Mouse (Mus musculus) MEL (cell line): Measurements from ENCODE around the gene Adamts10. TPM values are rescaled to one million over a fixed set of nuclear protein-coding genes. Genes with fewer than 3 reads are reported as not detected.

Experiments
- DNase-seq: peaks from one replicate; pipeline ENCODE4 v3.0.0; 2011; ENCODE audit warnings: low read depth, low spot score
- H3K27ac ChIP-seq: 2 replicates; pipeline ENCODE4 v1.5.1; 2012; ENCODE audit warnings: low read depth, mild to moderate bottlenecking, control low read depth, low read length, moderate library complexity; ENCODE audit not compliant: control insufficient read depth
- H3K27me3 ChIP-seq, 2 experiments: fragments of 150-350 bp in 1 of 2; sonication (generic) in 1 of 2; 2 replicates each; pipeline ENCODE4 v1.6.1; 2012; ENCODE audit warnings: low read length in 2 of 2, mild to moderate bottlenecking in 2 of 2, improper control_type of control experiment in 1 of 2, moderate library complexity in 1 of 2; ENCODE audit not compliant: insufficient read depth in 2 of 2, control insufficient read depth in 1 of 2
- H3K36me3 ChIP-seq, 2 experiments: 2 replicates each; pipeline ENCODE4 v1.6.1; 2012 to 2014; ENCODE audit warnings: low read length in 2 of 2, improper control_type of control experiment in 1 of 2, inconsistent platforms in 1 of 2, mild to moderate bottlenecking in 1 of 2; ENCODE audit not compliant: insufficient read depth in 2 of 2, control insufficient read depth in 1 of 2
- H3K4me1 ChIP-seq, 2 experiments: fragments of 150-350 bp in 1 of 2; sonication (generic) in 1 of 2; 2 replicates each; pipeline ENCODE4 v1.6.1; 2012; ENCODE audit warnings: low read length in 2 of 2, improper control_type of control experiment in 1 of 2, mild to moderate bottlenecking in 1 of 2; ENCODE audit not compliant: insufficient read depth in 2 of 2, control insufficient read depth in 1 of 2
- H3K4me3 ChIP-seq, 2 experiments: fragments of 150-350 bp in 1 of 2; sonication (generic) in 1 of 2; 2 replicates each; pipeline ENCODE4 v1.5.1; 2012; ENCODE audit warnings: low read depth in 2 of 2, low read length in 2 of 2, mild to moderate bottlenecking in 2 of 2, moderate library complexity in 2 of 2, control low read depth in 1 of 2, improper control_type of control experiment in 1 of 2; ENCODE audit not compliant: control insufficient read depth in 1 of 2, insufficient read depth in 1 of 2
- H3K79me2 ChIP-seq: 2 replicates; pipeline ENCODE4 v1.6.1; 2012; ENCODE audit warnings: mild to moderate bottlenecking, low read length, moderate library complexity; ENCODE audit not compliant: control insufficient read depth, poor library complexity, insufficient read depth
- H3K9ac ChIP-seq: 2 replicates; pipeline ENCODE4 v1.6.1; 2012; ENCODE audit warnings: low read depth, mild to moderate bottlenecking, control low read depth, low read length, moderate library complexity; ENCODE audit not compliant: control insufficient read depth, poor library complexity, severe bottlenecking
- H3K9me3 ChIP-seq: fragments of 150-350 bp; sonication (generic); replicated peaks from 2 replicates; pipeline ENCODE4 v1.6.1; 2012; ENCODE audit warnings: mild to moderate bottlenecking, low read length, improper control_type of control experiment, moderate library complexity; ENCODE audit not compliant: insufficient read depth
- BHLHE40 ChIP-seq: IDR thresholded peaks from 2 replicates; pipeline ENCODE4 v1.6.1; 2012; ENCODE audit warnings: low read depth, mild to moderate bottlenecking, inconsistent platforms, low read length, improper control_type of control experiment, borderline replicate concordance
- CHD1 ChIP-seq: IDR thresholded peaks from 2 replicates; pipeline ENCODE4 v1.6.1; 2012; ENCODE audit warnings: low read depth, mild to moderate bottlenecking, inconsistent platforms, low read length, improper control_type of control experiment
- CTCF ChIP-seq, 3 experiments: IDR thresholded peaks in 2 of 3; conservative IDR thresholded peaks in 1 of 3; 2 replicates each; pipeline ENCODE4 v1.5.1; 2011 to 2012; ENCODE audit warnings: low read length in 3 of 3, low read depth in 2 of 3, mild to moderate bottlenecking in 2 of 3, improper control_type of control experiment in 1 of 3, inconsistent platforms in 1 of 3, mixed read lengths in 1 of 3, moderate library complexity in 1 of 3; ENCODE audit not compliant: control insufficient read depth in 1 of 3, insufficient read depth in 1 of 3, poor library complexity in 1 of 3, severe bottlenecking in 1 of 3
- E2F4 ChIP-seq: IDR thresholded peaks from 2 replicates; pipeline ENCODE4 v1.6.1; 2011; ENCODE audit warnings: low read depth, low read length, improper control_type of control experiment, borderline replicate concordance
- ELF1 ChIP-seq: IDR thresholded peaks from 2 replicates; pipeline ENCODE4 v1.6.1; 2014; ENCODE audit warnings: low read depth, mild to moderate bottlenecking, inconsistent platforms, low read length, improper control_type of control experiment, moderate library complexity
- EP300 ChIP-seq, 2 experiments: IDR thresholded peaks; 2 replicates each; pipeline ENCODE4 v1.6.1; 2011; ENCODE audit warnings: improper control_type of control experiment in 2 of 2, low read length in 2 of 2, low read depth in 1 of 2, mild to moderate bottlenecking in 1 of 2
- ETS1 ChIP-seq: IDR thresholded peaks from 2 replicates; pipeline ENCODE4 v1.6.1; 2012; ENCODE audit warnings: low read depth, mild to moderate bottlenecking, inconsistent platforms, low read length, improper control_type of control experiment, moderate library complexity
- GABPA ChIP-seq: IDR thresholded peaks from 2 replicates; pipeline ENCODE4 v1.6.1; 2012; ENCODE audit warnings: low read depth, mild to moderate bottlenecking, inconsistent platforms, low read length, improper control_type of control experiment, moderate library complexity
- GATA1 ChIP-seq: IDR thresholded peaks from 2 replicates; pipeline ENCODE4 v1.6.1; 2011; ENCODE audit warnings: low read depth, low read length, improper control_type of control experiment
- HCFC1 ChIP-seq: IDR thresholded peaks from 2 replicates; pipeline ENCODE4 v1.6.1; 2012; ENCODE audit warnings: low read depth, mild to moderate bottlenecking, inconsistent platforms, low read length, improper control_type of control experiment, moderate library complexity
- JUND ChIP-seq: IDR thresholded peaks from 2 replicates; pipeline ENCODE4 v1.6.1; 2011; ENCODE audit warnings: low read depth, mild to moderate bottlenecking, improper control_type of control experiment, low read length
- MAFK ChIP-seq: IDR thresholded peaks from 2 replicates; pipeline ENCODE4 v1.6.1; 2011; ENCODE audit warnings: low read depth, mild to moderate bottlenecking, low read length, improper control_type of control experiment, borderline replicate concordance
- MAX ChIP-seq: IDR thresholded peaks from 2 replicates; pipeline ENCODE4 v1.6.1; 2011; ENCODE audit warnings: low read length, improper control_type of control experiment
- MEF2A ChIP-seq: IDR thresholded peaks from 2 replicates; pipeline ENCODE4 v1.6.1; 2014; ENCODE audit warnings: low read depth, mild to moderate bottlenecking, inconsistent platforms, low read length, improper control_type of control experiment; ENCODE audit not compliant: poor library complexity, insufficient replicate concordance, severe bottlenecking; ENCODE audit errors: extremely low read depth
- MXI1 ChIP-seq: IDR thresholded peaks from 2 replicates; pipeline ENCODE4 v1.6.1; 2011; ENCODE audit warnings: mild to moderate bottlenecking, low read depth, low read length, improper control_type of control experiment
- MYB ChIP-seq: IDR thresholded peaks from 2 replicates; pipeline ENCODE4 v1.6.1; 2011; ENCODE audit warnings: mild to moderate bottlenecking, low read depth, low read length, improper control_type of control experiment
- MYC ChIP-seq: IDR thresholded peaks from 2 replicates; pipeline ENCODE4 v1.6.1; 2011; ENCODE audit warnings: low read depth, mild to moderate bottlenecking, low read length, improper control_type of control experiment, moderate library complexity
- NELFE ChIP-seq: IDR thresholded peaks from 2 replicates; pipeline ENCODE4 v1.6.1; 2011; ENCODE audit warnings: low read depth, low read length, improper control_type of control experiment
- NRF1 ChIP-seq: IDR thresholded peaks from 2 replicates; pipeline ENCODE4 v1.6.1; 2014; ENCODE audit warnings: low read depth, mild to moderate bottlenecking, inconsistent platforms, low read length, improper control_type of control experiment, moderate library complexity; ENCODE audit not compliant: poor library complexity, insufficient read depth, severe bottlenecking
- POLR2A ChIP-seq, 2 experiments: IDR thresholded peaks; 2 replicates each; pipeline ENCODE4 v1.6.1; 2011 to 2012; ENCODE audit warnings: low read length in 2 of 2, mild to moderate bottlenecking in 2 of 2, control low read depth in 1 of 2, improper control_type of control experiment in 1 of 2, low read depth in 1 of 2, moderate library complexity in 1 of 2; ENCODE audit not compliant: control insufficient read depth in 1 of 2, insufficient read depth in 1 of 2, poor library complexity in 1 of 2
- RAD21 ChIP-seq: IDR thresholded peaks from 2 replicates; pipeline ENCODE4 v1.6.1; 2011; ENCODE audit warnings: mild to moderate bottlenecking, low read depth, low read length, improper control_type of control experiment
- SIN3A ChIP-seq: IDR thresholded peaks from 2 replicates; pipeline ENCODE4 v1.6.1; 2012; ENCODE audit warnings: low read length, improper control_type of control experiment, inconsistent platforms
- SMC3 ChIP-seq: IDR thresholded peaks from 2 replicates; pipeline ENCODE4 v1.6.1; 2011; ENCODE audit warnings: low read depth, low read length, improper control_type of control experiment
- TAL1 ChIP-seq: IDR thresholded peaks from 2 replicates; pipeline ENCODE4 v1.6.1; 2012; ENCODE audit warnings: mild to moderate bottlenecking, inconsistent platforms, low read length, moderate library complexity, mixed read lengths
- TBP ChIP-seq: IDR thresholded peaks from 2 replicates; pipeline ENCODE4 v1.8.0; 2011; ENCODE audit warnings: low read depth, low read length, improper control_type of control experiment
- TCF12 ChIP-seq: IDR thresholded peaks from 2 replicates; pipeline ENCODE4 v1.6.1; 2014; ENCODE audit warnings: low read depth, mild to moderate bottlenecking, inconsistent platforms, low read length, improper control_type of control experiment, moderate library complexity
- UBTF ChIP-seq: IDR thresholded peaks from 2 replicates; pipeline ENCODE4 v1.6.1; 2012; ENCODE audit warnings: low read depth, mild to moderate bottlenecking, inconsistent platforms, low read length, improper control_type of control experiment, moderate library complexity, borderline replicate concordance; ENCODE audit not compliant: insufficient read depth
- ZC3H11A ChIP-seq: IDR thresholded peaks from 2 replicates; pipeline ENCODE4 v1.6.1; 2012; ENCODE audit warnings: low read depth, mild to moderate bottlenecking, inconsistent platforms, low read length, improper control_type of control experiment
- ZKSCAN1 ChIP-seq: IDR thresholded peaks from 2 replicates; pipeline ENCODE4 v1.6.1; 2012; ENCODE audit warnings: low read depth, mild to moderate bottlenecking, inconsistent platforms, low read length, improper control_type of control experiment, moderate library complexity
- ZMIZ1 ChIP-seq: IDR thresholded peaks from 2 replicates; pipeline ENCODE4 v1.6.1; 2012; ENCODE audit warnings: low read depth, mild to moderate bottlenecking, inconsistent platforms, low read length, improper control_type of control experiment, moderate library complexity
- ZNF384 ChIP-seq: IDR thresholded peaks from 2 replicates; pipeline ENCODE4 v1.6.1; 2012; ENCODE audit warnings: low read depth, mild to moderate bottlenecking, inconsistent platforms, low read length, improper control_type of control experiment
- polyA plus RNA-seq, 2 experiments: library from polyadenylated mRNA; stranded (reverse) in 1 of 2; unstranded in 1 of 2; fragments of >175 nt in 1 of 2; fragments of >200 nt in 1 of 2; gene quantifications; 2 replicates each; pipeline versions ENCODE4 v1.2.1 to v1.2.4; 2012; ENCODE audit warnings: low replicate concordance in 2 of 2, low read depth in 1 of 2; ENCODE audit not compliant: insufficient read length in 2 of 2, insufficient read depth in 1 of 2, missing spikeins in 1 of 2
- total RNA-seq: library from RNA; depleted of rRNA; stranded (reverse); fragments of 300-350 nt; gene quantifications from 2 replicates; pipeline ENCODE4 v1.2.3, GENCODE M21; 2012

Gene Adamts10
- total and polyA plus RNA-seq, 3 experiments, result 11.3 to 21.0 TPM; not detected in 1

DNA sequence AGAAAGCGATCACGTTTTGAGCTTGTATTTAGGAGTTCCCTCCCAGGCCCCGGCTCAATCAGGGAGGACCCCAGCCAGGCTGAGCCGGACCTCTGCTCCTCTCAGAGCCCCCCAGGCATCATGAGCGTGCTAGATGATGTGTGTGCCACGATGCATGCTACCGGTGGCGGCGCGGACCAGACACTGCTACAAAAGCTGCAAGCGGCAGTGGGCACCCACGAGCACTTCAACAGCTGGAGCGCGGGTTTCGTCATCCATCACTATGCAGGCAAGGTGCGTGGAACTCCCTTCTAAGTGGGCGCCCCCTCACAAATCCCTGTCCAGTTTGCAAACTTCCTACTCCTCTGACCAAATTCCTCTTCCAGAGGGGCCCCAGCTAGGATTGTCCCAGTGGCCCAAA, 62.0 kb downstream of the Adamts10 start:
- no peaks in the 10 kb centered on the region for H3K36me3 ChIP-seq
- no peaks in the 10 kb centered on the region for H3K4me1 ChIP-seq
- no peak overlapping the region for H3K27ac ChIP-seq
- no peak overlapping the region for H3K4me3 ChIP-seq
- no peaks in the 10 kb centered on the region for H3K9me3 ChIP-seq
- no peaks in the 10 kb centered on the region for H3K79me2 ChIP-seq
- peaks cover 0 to 2% of the 10 kb centered on the region in 2 experiments; a peak in 2 of 4 replicates for H3K27me3 ChIP-seq
- H3K9ac ChIP-seq, result no peak overlapping the region
- TF ChIP-seq UBTF (no peak), GABPA (no peak), MXI1 (no peak), MYB (no peak), MAFK (no peak), ZNF384 (no peak), ETS1 (no peak), BHLHE40 (no peak), TBP (no peak), CHD1 (no peak), NELFE (no peak)
- DNase-seq, result no peak

DNA sequence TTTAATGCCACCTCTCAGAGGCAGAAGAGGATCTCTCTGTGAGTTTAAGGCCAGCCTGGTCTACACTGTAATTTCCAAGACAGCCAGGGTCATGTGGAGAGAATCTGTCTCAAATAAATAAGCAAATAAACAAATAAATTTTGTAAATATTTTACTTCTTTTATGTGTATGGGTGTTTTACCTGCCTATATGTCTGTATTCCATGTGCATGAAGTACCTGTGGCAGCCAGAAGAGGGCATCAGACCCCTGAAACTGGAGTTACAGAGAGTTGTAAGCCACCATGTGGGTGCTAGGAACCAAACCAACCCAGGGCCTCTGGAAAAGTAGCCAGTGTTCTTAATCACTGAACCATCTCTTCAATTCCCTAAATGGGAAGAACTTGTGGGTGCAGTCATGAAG, 73.3 kb downstream of the Adamts10 start:
- Histone ChIP-seq H3K79me2 (no peaks in the 10 kb centered on the region), H3K4me1 (no peaks in the 10 kb centered on the region), H3K9ac (no peak overlapping the region), H3K36me3 (no peaks in the 10 kb centered on the region), H3K4me3 (no peak overlapping the region), H3K27me3 (no peaks in the 10 kb centered on the region), H3K27ac (no peak overlapping the region), H3K9me3 (no peaks in the 10 kb centered on the region)
- no peak for TF ChIP-seq CHD1
- TF ChIP-seq ZKSCAN1, result no peak
- TF ChIP-seq MYB, result no peak
- TF ChIP-seq MXI1, result no peak
- no peak for TF ChIP-seq ZNF384
- TF ChIP-seq SMC3, result peak; percentile 60
- no peak for TF ChIP-seq ETS1
- no peak for TF ChIP-seq GATA1
- TF ChIP-seq TAL1, result no peak
- no peak for TF ChIP-seq HCFC1
- no peak for TF ChIP-seq NELFE
- TF ChIP-seq ELF1, result no peak
- peak; percentile 23 to 45 (median 39); a peak in 4 of 6 replicates for TF ChIP-seq CTCF (IDR thresholded peaks at IDR 0.05 in 2 of 3, conservative IDR thresholded peaks at IDR 0.05 in 1 of 3; ENCODE audit: control insufficient read depth in 1 of 3, insufficient read depth in 1 of 3, low read depth in 2 of 3, low read length in 3 of 3, poor library complexity in 1 of 3, severe bottlenecking in 1 of 3)
- TF ChIP-seq MYC, result no peak
- TF ChIP-seq NRF1, result no peak
- no peak for TF ChIP-seq TCF12
- no peak for TF ChIP-seq JUND
- no peak for TF ChIP-seq E2F4
- TF ChIP-seq ZMIZ1, result no peak
- no peak for TF ChIP-seq POLR2A (IDR thresholded peaks at IDR 0.05; ENCODE audit: control insufficient read depth in 1 of 2, insufficient read depth in 1 of 2, low read depth in 1 of 2, low read length in 2 of 2, poor library complexity in 1 of 2)
- no peak for TF ChIP-seq SIN3A
- TF ChIP-seq ZC3H11A, result peak; percentile 51
- TF ChIP-seq RAD21, result peak; percentile 51
- TF ChIP-seq EP300 (IDR thresholded peaks at IDR 0.05; ENCODE audit: low read depth in 1 of 2, low read length in 2 of 2), result no peak
- no peak for TF ChIP-seq MEF2A
- TF ChIP-seq MAX, result no peak
- peak; percentile 38 for DNase-seq
